Mouse (Mus musculus) E14TG2a.4 (cell line): ENCODE measurements around the gene Ccl24.

Experiments
- CTCF ChIP-seq: conservative IDR thresholded peaks from 2 replicates; pipeline ENCODE4 v1.5.1; 2014; ENCODE audit warnings: low read length
- NANOG ChIP-seq: IDR thresholded peaks from 2 replicates; pipeline ENCODE4 v1.6.1; 2014; ENCODE audit warnings: borderline replicate concordance, low read length, mixed read lengths
- POU5F1 ChIP-seq: IDR thresholded peaks from 2 replicates; pipeline ENCODE4 v1.6.1; 2014; ENCODE audit warnings: low read length, borderline replicate concordance

GRCm38 (mm10) chr5:135557671-135558070, 15.2 kb downstream of the Ccl24 start:
- TF ChIP-seq CTCF (no peak), NANOG (no peak), POU5F1 (no peak)
